In genomic region chr7:110083386-110084165, GRCm38 (mm10) we compare ENCODE assay signal across 8 mouse cellular contexts. TPM values are rescaled to one million over a fixed set of nuclear protein-coding genes. Genes with fewer than 3 reads are reported as not detected.
DNase-seq lines count a peak whose midpoint lies in the region; ATAC-seq and TF ChIP-seq lines count a peak whose summit lies in the region.

No protein-coding gene starts in this region.

- no peak for TF ChIP-seq EP300 in heart, postnatal 0 days (IDR thresholded peaks at IDR 0.05; ENCODE audit: low read depth)

- peaks cover 96% of the 10 kb centered on the region for H3K36me3 ChIP-seq in heart, postnatal 0 days (replicated peaks; ENCODE audit: control insufficient read depth, insufficient read depth, low read length)
- H3K36me3 ChIP-seq in forebrain, postnatal 0 days (ENCODE audit: insufficient read depth), result peaks cover 68% of the 10 kb centered on the region

- peak; percentile 81 for DNase-seq in heart, postnatal 0 days (ENCODE audit: low spot score)
- no peak for DNase-seq in heart, adult 11 months
- DNase-seq in MEL-GATA-1-ER (ENCODE audit: extremely low read depth, low read depth), result peak; percentile 19
- peak; percentile 60 for DNase-seq in cerebellum, adult 8-10 months
- DNase-seq in forebrain, postnatal 0 days, result peak; percentile 83
- peak; percentile 65 for DNase-seq in layer of hippocampus, adult 11-12 months (ENCODE audit: low spot score)
- peak; percentile 66 for DNase-seq in mesoderm, embryonic 11.5 days (ENCODE audit: low read depth, low spot score)
- peak; percentile 11 to 35 for DNase-seq in spleen, postnatal 36 days (ENCODE audit: low spot score in 2 of 2)

- no peak overlapping the region for H3K9ac ChIP-seq in heart, postnatal 0 days (replicated peaks; ENCODE audit: low read depth, low read length)
- H3K9ac ChIP-seq in forebrain, postnatal 0 days, result no peak overlapping the region

- H3K27ac ChIP-seq in heart, postnatal 0 days (ENCODE audit: low read depth), result no peak overlapping the region
- peak overlapping the region; percentile 65 for H3K27ac ChIP-seq in forebrain, postnatal 0 days (ENCODE audit: low read depth, low read length)

- peak; percentile 58; the same call in 1 of the 2 replicates for ATAC-seq in heart, postnatal 0 days (ENCODE audit: insufficient read depth, low read depth)
- peak; percentile 66 for ATAC-seq in forebrain, postnatal 0 days

- 60% methylated on average over 13 of the region's 13 CpGs for WGBS in heart, postnatal 0 days
- 59% methylated on average over 13 of the region's 13 CpGs for WGBS in forebrain, postnatal 0 days

- no peak overlapping the region for H3K4me2 ChIP-seq in heart, postnatal 0 days (ENCODE audit: low read depth, low read length)
- no peak overlapping the region for H3K4me2 ChIP-seq in forebrain, postnatal 0 days (ENCODE audit: low read depth)

- peak; percentile 75 for TF ChIP-seq CTCF in heart, postnatal 0 days (IDR thresholded peaks at IDR 0.05; ENCODE audit: low read depth)
- TF ChIP-seq CTCF in forebrain, postnatal 0 days (IDR thresholded peaks at IDR 0.05; ENCODE audit: low read depth), result peak; percentile 76

- H3K27me3 ChIP-seq in heart, postnatal 0 days (ENCODE audit: control insufficient read depth, insufficient read depth, low read length), result no peaks in the 10 kb centered on the region
- H3K27me3 ChIP-seq in forebrain, postnatal 0 days (ENCODE audit: insufficient read depth, low read length), result no peaks in the 10 kb centered on the region

- H3K4me1 ChIP-seq in heart, postnatal 0 days (ENCODE audit: control insufficient read depth, insufficient read depth), result no peaks in the 10 kb centered on the region
- H3K4me1 ChIP-seq in forebrain, postnatal 0 days (ENCODE audit: insufficient read depth), result no peaks in the 10 kb centered on the region

- no peak overlapping the region for H3K4me3 ChIP-seq in heart, postnatal 0 days (ENCODE audit: low read depth, low read length)
- H3K4me3 ChIP-seq in forebrain, postnatal 0 days (ENCODE audit: low read depth, low read length), result no peak overlapping the region

- no peaks in the 10 kb centered on the region for H3K9me3 ChIP-seq in heart, postnatal 0 days (replicated peaks; ENCODE audit: control insufficient read depth, low read length)
- no peaks in the 10 kb centered on the region for H3K9me3 ChIP-seq in forebrain, postnatal 0 days (ENCODE audit: low read length)

RNA-seq across cellular contexts. Expression of gene Zfp143, which starts 22.6 kb away (rescaled TPM):
- total RNA-seq in heart, postnatal 0 days (2014; rRNA removed; ENCODE audit: low replicate concordance), result 5.4 and 21.0 TPM in 2 replicates
- 8.5 and 9.6 TPM in 2 replicates for polyA plus RNA-seq in heart, postnatal 0 days (2015; fragmentation: Nextera tagmentation; extraction: Ambion mirVana)
- total RNA-seq in forebrain, postnatal 0 days (2014; rRNA removed), result 12.1 and 12.2 TPM in 2 replicates
- 5.7 and 6.7 TPM in 2 replicates for polyA plus RNA-seq in forebrain, postnatal 0 days (2015; fragmentation: Nextera tagmentation; extraction: Ambion mirVana)

RNA-seq across cellular contexts. Expression of gene Wee1, which starts 38.3 kb away (rescaled TPM):
- 21.4 and 27.9 TPM in 2 replicates for total RNA-seq in heart, postnatal 0 days (2014; rRNA removed; ENCODE audit: low replicate concordance)
- polyA plus RNA-seq in heart, postnatal 0 days (2015; fragmentation: Nextera tagmentation; extraction: Ambion mirVana), result 17.2 and 20.3 TPM in 2 replicates
- total RNA-seq in forebrain, postnatal 0 days (2014; rRNA removed), result 3.1 and 5.8 TPM in 2 replicates
- 3.3 and 4.4 TPM in 2 replicates for polyA plus RNA-seq in forebrain, postnatal 0 days (2015; fragmentation: Nextera tagmentation; extraction: Ambion mirVana)
